Mouse (Mus musculus) neural tube, embryonic 13.5 days (tissue): ENCODE measurements around the gene Gm28372. TPM values are rescaled to one million over a fixed set of nuclear protein-coding genes. Genes with fewer than 3 reads are reported as not detected.
"Not testable (repeated sequence)": the region's sequence is repeated elsewhere in the genome, so short reads cannot be mapped to it uniquely, and the experiment has no call there.

Source experiments
- ATAC-seq: fragments of 200-750 bp; cut with Nextera tagmentation; 2 replicates; pipeline ENCODE4 v1.8.0; 2017; ENCODE audit warnings: low read depth, mild to moderate bottlenecking, moderate TSS enrichment, moderate library complexity
- H3K27ac ChIP-seq: fragments of 300-500 bp; sonication (generic); replicated peaks from 2 replicates; pipeline ENCODE4 v1.5.1; 2015; ENCODE audit warnings: moderate library complexity, mild to moderate bottlenecking, inconsistent platforms
- H3K27me3 ChIP-seq: fragments of 300-500 bp; sonication (generic); 2 replicates; pipeline ENCODE4 v1.6.1; 2015; ENCODE audit warnings: mild to moderate bottlenecking, inconsistent platforms
- H3K36me3 ChIP-seq: fragments of 300-500 bp; sonication (generic); 2 replicates; pipeline ENCODE4 v1.6.1; 2015; ENCODE audit warnings: mild to moderate bottlenecking, inconsistent platforms
- H3K4me1 ChIP-seq: fragments of 300-500 bp; sonication (generic); replicated peaks from 2 replicates; pipeline ENCODE4 v1.6.1; 2015; ENCODE audit warnings: inconsistent platforms
- H3K4me2 ChIP-seq: fragments of 300-500 bp; sonication (generic); 2 replicates; pipeline ENCODE4 v1.6.1; 2015; ENCODE audit warnings: inconsistent platforms, mild to moderate bottlenecking, moderate library complexity
- H3K4me3 ChIP-seq: fragments of 300-500 bp; sonication (generic); 2 replicates; pipeline ENCODE4 v1.5.1; 2015; ENCODE audit warnings: mild to moderate bottlenecking, inconsistent platforms
- H3K9ac ChIP-seq: fragments of 300-500 bp; sonication (generic); 2 replicates; pipeline ENCODE4 v1.6.1; 2015; ENCODE audit warnings: moderate library complexity, mild to moderate bottlenecking, inconsistent platforms
- H3K9me3 ChIP-seq: fragments of 300-500 bp; sonication (generic); 2 replicates; pipeline ENCODE4 v1.6.1; 2016; ENCODE audit warnings: inconsistent platforms
- WGBS: fragments of 180-500 bp; shearing (Covaris S2); methylation state at CpG from one replicate; pipeline ENCODE4 v1.1.7; 2015; 5-methylcytosine and 5-hydroxymethylcytosine counted together
- polyA plus RNA-seq: library from polyadenylated mRNA; unstranded; fragments of >200 nt; fragmentation: Nextera tagmentation; extraction: Ambion mirVana; gene quantifications from 2 replicates; pipeline ENCODE4 v1.2.1, GENCODE M21; 2015

Gene Gm28372
- polyA plus RNA-seq, result 0.15 TPM in 1 of 2 replicates, not detected in the other

GRCm38 (mm10) chr2:130404939-130405338, at the start of gene Gm28372, which contains the start of gene 1700020A23Rik:
Gm28372 (plus strand) TSS chr2:130405239.
1700020A23Rik (plus strand) TSS chr2:130405259.
- H3K9me3 ChIP-seq, result no peaks in the 10 kb centered on the region
- H3K4me3 ChIP-seq, result no peak within 1 kb of the TSS
- WGBS, result 97% methylated on average over 1 of the region's 1 CpGs
- no peaks in the 10 kb centered on the region for H3K36me3 ChIP-seq
- H3K4me2 ChIP-seq, result no peak within 1 kb of the TSS
- ATAC-seq, result no peak
- H3K9ac ChIP-seq, result no peak within 1 kb of the TSS
- no peak within 1 kb of the TSS for H3K27ac ChIP-seq
- no peaks in the 10 kb centered on the region for H3K27me3 ChIP-seq
- no peaks in the 10 kb centered on the region; the same call in 1 of the 2 replicates for H3K4me1 ChIP-seq

DNA sequence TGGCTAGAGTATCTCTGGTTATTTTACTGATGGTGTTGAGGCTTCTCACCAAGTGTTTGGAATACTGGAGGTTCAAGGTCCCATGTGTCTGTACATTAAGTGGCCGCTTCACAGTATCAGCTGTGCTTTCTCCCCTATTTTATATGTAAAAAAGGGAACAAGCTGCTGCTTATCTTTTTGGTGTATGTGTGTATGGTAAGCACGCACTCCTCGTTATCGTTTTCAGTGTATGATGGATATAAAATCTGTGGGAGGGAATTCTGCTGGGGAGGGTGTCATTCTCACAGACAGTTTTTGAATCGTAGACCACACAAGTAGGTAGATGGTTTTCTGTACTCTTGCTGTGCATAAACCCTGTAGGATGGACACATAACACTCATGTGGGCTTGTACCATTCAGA, 47.5 kb upstream of the Gm28372 start:
- no peak overlapping the region for H3K4me2 ChIP-seq
- ATAC-seq, result no peak

GRCm38 (mm10) chr2:130358852-130359251, 46.2 kb upstream of the Gm28372 start:
- no peak overlapping the region for H3K4me3 ChIP-seq
- WGBS, result 19% methylated on average over 5 of the region's 5 CpGs
- no peak overlapping the region for H3K4me2 ChIP-seq
- H3K9me3 ChIP-seq, result no peaks in the 10 kb centered on the region
- H3K27ac ChIP-seq, result no peak overlapping the region
- ATAC-seq, result no peak
- no peak overlapping the region for H3K9ac ChIP-seq
- peaks cover 13% of the 10 kb centered on the region; the same call in 1 of the 2 replicates for H3K4me1 ChIP-seq
- H3K27me3 ChIP-seq, result peaks cover 69% of the 10 kb centered on the region
- no peaks in the 10 kb centered on the region for H3K36me3 ChIP-seq

More for the DNA sequence above, 47.5 kb upstream of the Gm28372 start:
- H3K9me3 ChIP-seq, result no peaks in the 10 kb centered on the region
- 90% methylated on average over 5 of the region's 5 CpGs for WGBS
- H3K4me3 ChIP-seq, result no peak overlapping the region
- peaks cover 56% of the 10 kb centered on the region for H3K27me3 ChIP-seq
- H3K27ac ChIP-seq, result no peak overlapping the region
- peaks cover 10% of the 10 kb centered on the region; the same call in 1 of the 2 replicates for H3K4me1 ChIP-seq
- no peak overlapping the region for H3K9ac ChIP-seq
- H3K36me3 ChIP-seq, result no peaks in the 10 kb centered on the region

- H3K9me3 ChIP-seq, result no peaks in the 10 kb centered on the region
- peaks cover 19% of the 10 kb centered on the region; the same call in 1 of the 2 replicates for H3K4me1 ChIP-seq
- H3K4me2 ChIP-seq, result no peak overlapping the region
- H3K4me3 ChIP-seq, result no peak overlapping the region
- ATAC-seq, result peak; percentile 41; the same call in 1 of the 2 replicates
- H3K27me3 ChIP-seq, result peaks cover 88% of the 10 kb centered on the region
- H3K36me3 ChIP-seq, result no peaks in the 10 kb centered on the region
- 4% methylated on average over 14 of the region's 14 CpGs for WGBS
- no peak overlapping the region for H3K9ac ChIP-seq
- H3K27ac ChIP-seq, result no peak overlapping the region
Observed at GRCm38 (mm10) chr2:130362511-130363026, 42.5 kb upstream of the Gm28372 start.

- Histone ChIP-seq H3K4me3 (peak overlapping the region; percentile 33), H3K4me2 (peak overlapping the region; percentile 54), H3K27me3 (peaks cover 63% of the 10 kb centered on the region), H3K4me1 (peaks cover 19% of the 10 kb centered on the region; the same call in 1 of the 2 replicates), H3K36me3 (no peaks in the 10 kb centered on the region), H3K9me3 (no peaks in the 10 kb centered on the region), H3K9ac (peak overlapping the region; percentile 50), H3K27ac (no peak overlapping the region)
- WGBS, result 10% methylated on average over 30 of the region's 30 CpGs
- no peak for ATAC-seq
Observed at GRCm38 (mm10) chr2:130365211-130366094, 39.6 kb upstream of the Gm28372 start.

DNA sequence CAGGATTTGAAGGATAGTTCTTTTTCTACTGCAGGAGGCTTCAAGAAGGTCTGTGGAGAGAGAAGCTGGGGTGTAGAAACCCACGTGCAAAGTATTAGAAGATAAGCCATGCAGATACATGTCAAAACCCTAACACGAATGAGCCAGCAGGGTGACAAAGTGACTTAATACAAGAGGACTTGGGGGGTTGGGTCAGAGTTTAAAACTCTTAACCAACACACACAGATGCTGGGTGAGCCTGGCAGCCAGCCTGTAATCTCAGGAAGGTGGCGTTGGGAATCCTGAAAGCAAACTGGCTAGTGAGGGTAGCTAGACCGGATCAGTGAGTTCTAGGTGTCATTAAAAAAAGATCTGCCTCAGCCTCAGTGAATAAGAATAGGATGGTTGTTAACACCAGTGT, 37.7 kb upstream of the Gm28372 start:
- 70% methylated on average over 4 of the region's 4 CpGs for WGBS
- ATAC-seq, result no peak

DNA sequence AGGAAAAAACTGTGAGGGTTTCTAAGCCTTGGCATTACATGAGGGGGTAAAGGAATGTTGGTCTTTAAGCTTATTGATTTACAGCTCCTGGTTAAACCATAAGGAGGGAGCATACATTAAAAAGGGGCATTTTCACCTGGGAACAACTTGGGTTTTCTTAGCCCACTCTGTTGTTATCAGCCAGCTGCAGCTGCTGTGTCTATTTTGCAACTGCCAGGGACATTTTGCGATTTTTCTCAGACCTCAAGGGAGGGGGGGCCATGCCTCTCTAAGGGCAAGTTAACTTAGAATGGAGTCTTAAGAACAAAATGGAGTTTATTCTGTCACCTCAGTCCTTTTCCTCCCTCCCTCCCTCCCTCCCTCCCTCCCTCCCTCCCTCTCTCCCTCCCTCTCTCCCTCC, 32.0 kb upstream of the Gm28372 start:
- 52% methylated on average over 1 of the region's 1 CpGs for WGBS

More for the DNA sequence above, 37.7 kb upstream of the Gm28372 start:
- Histone ChIP-seq H3K4me2 (no peak overlapping the region), H3K4me1 (peaks cover 11% of the 10 kb centered on the region; the same call in 1 of the 2 replicates), H3K4me3 (no peak overlapping the region), H3K9ac (no peak overlapping the region), H3K36me3 (no peaks in the 10 kb centered on the region), H3K27ac (no peak overlapping the region), H3K27me3 (peaks cover 43% of the 10 kb centered on the region), H3K9me3 (no peaks in the 10 kb centered on the region)

GRCm38 (mm10) chr2:130374951-130375350, 30.1 kb upstream of the Gm28372 start:
- Histone ChIP-seq H3K4me3 (no peak overlapping the region), H3K27ac (no peak overlapping the region), H3K4me1 (no peaks in the 10 kb centered on the region), H3K27me3 (peaks cover 7% of the 10 kb centered on the region), H3K9me3 (no peaks in the 10 kb centered on the region), H3K9ac (no peak overlapping the region), H3K4me2 (no peak overlapping the region), H3K36me3 (no peaks in the 10 kb centered on the region)
- WGBS, result 80% methylated on average over 4 of the region's 4 CpGs
- ATAC-seq, result no peak

More for the DNA sequence above, 32.0 kb upstream of the Gm28372 start:
- not testable (repeated sequence) for H3K9ac ChIP-seq, H3K9me3 ChIP-seq, H3K27me3 ChIP-seq, H3K36me3 ChIP-seq, H3K27ac ChIP-seq, H3K4me2 ChIP-seq, H3K4me3 ChIP-seq, H3K4me1 ChIP-seq, ATAC-seq

- Histone ChIP-seq H3K36me3 (no peaks in the 10 kb centered on the region), H3K4me2 (no peak overlapping the region), H3K27ac (no peak overlapping the region), H3K4me3 (no peak overlapping the region), H3K9me3 (no peaks in the 10 kb centered on the region), H3K4me1 (no peaks in the 10 kb centered on the region), H3K27me3 (peaks cover 17% of the 10 kb centered on the region; the same call in 1 of the 2 replicates), H3K9ac (no peak overlapping the region)
- WGBS, result 40% methylated on average over 3 of the region's 3 CpGs
- no peak for ATAC-seq
Observed at GRCm38 (mm10) chr2:130383205-130383604, 21.8 kb upstream of the Gm28372 start.

DNA sequence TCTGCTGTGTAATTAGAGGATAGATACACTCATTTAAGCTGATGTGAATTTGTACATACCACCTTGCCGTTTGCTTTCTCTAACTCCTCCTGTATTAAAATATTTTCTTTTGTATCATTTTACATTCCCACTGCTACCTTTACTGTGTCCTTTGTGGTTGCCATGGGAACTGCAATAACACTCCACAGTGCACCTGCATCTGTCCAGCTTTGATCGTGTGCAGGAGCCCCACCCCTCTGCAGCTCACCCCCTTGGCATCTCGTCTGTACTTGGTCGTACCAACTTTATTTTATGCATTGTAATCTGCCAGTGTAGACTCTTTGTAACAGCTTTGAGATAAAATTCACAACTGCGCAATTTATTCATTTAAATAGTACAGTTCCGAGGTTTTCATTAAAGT, 21.1 kb upstream of the Gm28372 start:
- no peak overlapping the region for H3K27ac ChIP-seq
- H3K27me3 ChIP-seq, result peaks cover 17% of the 10 kb centered on the region; the same call in 1 of the 2 replicates
- H3K4me2 ChIP-seq, result no peak overlapping the region
- H3K9ac ChIP-seq, result no peak overlapping the region
- H3K36me3 ChIP-seq, result no peaks in the 10 kb centered on the region
- H3K4me3 ChIP-seq, result no peak overlapping the region
- no peaks in the 10 kb centered on the region for H3K4me1 ChIP-seq
- no peaks in the 10 kb centered on the region for H3K9me3 ChIP-seq
- 76% methylated on average over 6 of the region's 6 CpGs for WGBS
- ATAC-seq, result no peak

DNA sequence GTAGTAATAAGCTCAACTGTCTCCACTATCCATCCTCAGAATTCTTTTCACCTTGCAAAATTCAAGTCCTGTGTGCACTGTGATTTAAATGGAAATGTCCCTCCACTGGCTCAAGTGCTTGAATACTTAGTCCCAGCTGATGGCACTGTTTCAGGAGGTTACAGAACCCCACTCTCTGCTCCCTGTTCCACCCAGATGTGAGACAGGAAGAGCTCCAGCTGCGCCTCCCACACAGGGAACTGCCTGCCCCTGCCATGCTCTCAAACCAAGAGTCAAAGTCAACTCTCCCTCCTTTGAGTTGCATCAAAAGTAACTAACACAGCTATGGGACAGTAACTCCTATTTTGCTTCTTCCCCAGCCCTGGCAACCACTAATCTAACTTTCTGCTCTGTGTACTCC, 18.8 kb upstream of the Gm28372 start:
- H3K9me3 ChIP-seq, result no peaks in the 10 kb centered on the region
- no peak overlapping the region for H3K4me3 ChIP-seq
- ATAC-seq, result no peak
- no peak overlapping the region for H3K27ac ChIP-seq
- no peak overlapping the region for H3K9ac ChIP-seq
- peaks cover 17% of the 10 kb centered on the region; the same call in 1 of the 2 replicates for H3K27me3 ChIP-seq
- no peaks in the 10 kb centered on the region for H3K4me1 ChIP-seq
- H3K36me3 ChIP-seq, result no peaks in the 10 kb centered on the region
- 78% methylated on average over 1 of the region's 1 CpGs for WGBS
- H3K4me2 ChIP-seq, result no peak overlapping the region

DNA sequence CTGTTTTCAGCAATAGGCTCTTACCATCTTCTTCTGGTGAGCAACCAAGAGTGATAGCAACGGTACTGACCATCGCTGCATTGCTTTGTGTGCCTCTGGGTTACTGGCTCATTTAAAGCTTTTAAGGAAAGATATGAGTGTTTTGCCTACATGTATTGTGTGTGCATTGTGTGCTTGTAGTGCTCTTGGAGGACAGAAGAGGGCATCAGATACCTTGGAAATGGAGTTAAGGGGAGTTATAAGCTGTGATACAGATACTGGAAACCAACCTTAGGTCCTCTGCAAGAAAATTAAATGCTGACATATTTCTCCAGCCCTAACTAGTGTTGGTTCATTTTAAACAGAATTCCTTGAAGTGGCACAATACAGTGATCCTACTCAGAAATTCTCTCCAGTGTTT, 16.2 kb upstream of the Gm28372 start:
- H3K4me2 ChIP-seq, result no peak overlapping the region
- H3K4me3 ChIP-seq, result no peak overlapping the region
- H3K27ac ChIP-seq, result no peak overlapping the region
- no peak for ATAC-seq
- peaks cover 7% of the 10 kb centered on the region; the same call in 1 of the 2 replicates for H3K27me3 ChIP-seq
- no peaks in the 10 kb centered on the region for H3K9me3 ChIP-seq
- no peak overlapping the region for H3K9ac ChIP-seq
- 0 out of 2 replicates have a peak, but pooled peaks cover 4% of the 10 kb centered on the region for H3K36me3 ChIP-seq
- WGBS, result 75% methylated on average over 2 of the region's 2 CpGs
- H3K4me1 ChIP-seq, result no peaks in the 10 kb centered on the region
